Mouse (Mus musculus) frontal cortex, postnatal 36 days (tissue): ENCODE results near the gene Mcm10.

Experiments used
- DNase-seq, 2 experiments: peaks; one replicate each; pipeline ENCODE4 v3.0.0; 2022; ENCODE audit warnings: low spot score in 2 of 2

The Mcm10 gene

GRCm38 (mm10) chr2:5012491-5013324 lies at the start of gene Mcm10:
TSS of gene Mcm10 (minus strand) at chr2:5012791.
- DNase-seq, result peak; percentile 83 to 93

DNA sequence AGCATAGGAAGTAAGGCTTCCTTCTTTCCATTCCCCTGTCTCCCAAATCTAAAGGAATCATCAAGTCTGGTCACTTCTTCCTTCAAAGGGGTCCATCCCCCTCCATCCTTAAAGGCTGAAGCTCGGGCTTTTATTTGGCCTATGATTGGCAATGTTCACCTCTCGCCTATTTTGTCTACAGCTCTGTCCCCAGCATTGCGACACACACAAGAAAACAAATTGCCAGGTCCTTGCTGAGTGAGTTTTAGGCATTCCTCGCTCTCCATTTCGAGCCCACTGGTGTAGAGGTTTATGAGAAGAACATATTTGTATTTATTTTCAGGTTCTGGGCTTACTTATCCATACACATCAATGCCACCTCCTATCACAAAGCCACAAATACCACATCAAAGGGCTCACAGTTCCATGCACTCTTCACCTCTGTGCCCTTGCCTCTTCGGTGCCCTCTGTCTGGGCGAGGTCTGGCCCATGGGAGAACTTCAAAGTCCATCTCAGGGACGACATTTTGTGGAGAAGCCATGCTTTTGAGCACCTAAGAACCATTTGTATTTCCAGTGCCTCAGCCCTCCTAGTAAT lies 48.6 kb upstream of the Mcm10 start:
- no peak for DNase-seq

GRCm38 (mm10) chr2:5059997-5060396 lies 47.4 kb upstream of the Mcm10 start:
- no peak for DNase-seq

GRCm38 (mm10) chr2:5058436-5058835 lies 45.8 kb upstream of the Mcm10 start:
- DNase-seq, result no peak

DNA sequence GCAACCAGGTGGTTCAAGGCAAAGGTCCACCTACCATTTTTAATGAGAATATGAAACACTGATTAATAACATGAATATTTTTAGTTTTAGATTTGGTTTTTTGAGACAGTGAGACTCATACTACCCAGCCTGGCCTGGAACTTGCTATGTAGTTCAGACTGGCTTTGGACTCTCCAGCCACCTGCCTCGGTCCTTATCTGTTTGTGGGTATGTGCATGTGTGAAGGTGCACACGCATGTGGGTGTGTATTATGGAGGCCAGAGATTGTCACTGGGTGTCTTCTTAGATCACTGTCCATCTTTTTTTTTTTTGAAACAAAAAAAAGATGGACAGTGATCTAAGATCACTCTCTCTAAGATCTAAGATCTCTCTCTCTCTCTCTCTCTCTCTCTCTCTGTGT lies 38.0 kb upstream of the Mcm10 start:
- no peak for DNase-seq

DNA sequence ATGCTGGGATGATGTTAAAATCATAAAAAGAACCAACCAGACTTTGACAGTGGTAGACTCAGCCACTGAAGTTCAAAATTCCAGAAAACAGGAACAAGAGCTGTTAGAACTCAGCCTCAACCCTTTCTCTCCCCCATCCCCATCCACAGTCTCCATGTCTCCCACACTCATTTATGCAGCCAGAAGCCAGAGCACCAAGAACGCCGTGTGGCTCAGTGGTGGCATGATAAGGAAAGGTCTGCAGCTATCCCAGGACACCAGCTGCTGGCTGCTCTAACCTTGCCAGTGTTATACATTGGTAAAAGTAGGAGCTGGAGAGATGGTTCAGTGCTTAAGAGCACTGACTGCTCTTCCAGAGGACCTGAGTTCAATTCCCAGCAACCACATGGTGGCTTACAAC lies 34.4 kb upstream of the Mcm10 start:
- no peak for DNase-seq

DNA sequence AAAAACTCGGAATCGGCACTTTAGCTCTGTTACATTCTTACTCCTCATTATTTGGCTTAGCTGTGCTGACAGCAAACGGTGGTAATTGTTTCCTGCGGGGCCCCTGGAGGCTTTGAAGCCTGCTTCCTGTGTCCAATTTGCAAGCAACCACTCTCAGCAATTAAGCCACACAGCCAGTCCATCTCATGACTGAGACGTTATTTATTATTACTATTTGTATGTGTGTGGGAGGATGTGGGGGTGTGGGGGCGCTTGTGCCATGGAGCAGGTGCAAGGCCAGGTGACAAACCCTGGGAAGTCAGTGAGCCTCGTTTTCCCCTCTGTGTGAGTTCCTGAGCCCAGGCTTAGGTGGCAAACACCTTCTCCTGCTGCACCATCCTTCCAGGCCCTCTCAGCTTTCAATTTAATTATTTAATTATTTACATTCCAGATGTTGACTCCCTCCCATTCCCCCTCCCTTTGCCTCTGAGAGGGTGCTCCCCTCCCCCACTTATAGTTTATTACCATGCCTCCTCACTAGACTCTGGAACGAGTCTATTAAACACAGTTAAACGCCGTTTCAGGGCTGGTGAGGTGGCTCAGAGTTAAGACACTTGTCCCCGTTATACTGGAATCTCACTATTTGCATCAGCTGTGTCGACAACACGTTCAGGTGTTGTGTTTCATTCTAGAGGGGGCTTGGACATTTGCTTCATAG lies 32.8 kb upstream of the Mcm10 start:
- DNase-seq, result no peak

GRCm38 (mm10) chr2:5044321-5044720 lies 31.7 kb upstream of the Mcm10 start:
- DNase-seq, result no peak

DNA sequence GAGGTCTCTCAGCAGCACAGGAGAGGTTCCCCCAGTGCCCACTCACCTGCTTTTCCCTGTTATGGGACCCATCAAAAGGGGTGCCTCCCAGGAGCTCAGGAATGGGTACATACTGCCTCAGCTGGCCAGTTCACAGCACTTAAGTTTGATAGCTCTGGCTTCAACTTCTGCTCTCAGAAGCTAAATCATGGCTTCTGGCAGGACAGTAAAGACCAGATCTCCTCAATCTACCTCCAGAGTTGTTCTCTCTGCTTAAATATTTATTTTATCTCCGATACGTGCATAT lies 30.8 kb upstream of the Mcm10 start:
- DNase-seq, result no peak

DNA sequence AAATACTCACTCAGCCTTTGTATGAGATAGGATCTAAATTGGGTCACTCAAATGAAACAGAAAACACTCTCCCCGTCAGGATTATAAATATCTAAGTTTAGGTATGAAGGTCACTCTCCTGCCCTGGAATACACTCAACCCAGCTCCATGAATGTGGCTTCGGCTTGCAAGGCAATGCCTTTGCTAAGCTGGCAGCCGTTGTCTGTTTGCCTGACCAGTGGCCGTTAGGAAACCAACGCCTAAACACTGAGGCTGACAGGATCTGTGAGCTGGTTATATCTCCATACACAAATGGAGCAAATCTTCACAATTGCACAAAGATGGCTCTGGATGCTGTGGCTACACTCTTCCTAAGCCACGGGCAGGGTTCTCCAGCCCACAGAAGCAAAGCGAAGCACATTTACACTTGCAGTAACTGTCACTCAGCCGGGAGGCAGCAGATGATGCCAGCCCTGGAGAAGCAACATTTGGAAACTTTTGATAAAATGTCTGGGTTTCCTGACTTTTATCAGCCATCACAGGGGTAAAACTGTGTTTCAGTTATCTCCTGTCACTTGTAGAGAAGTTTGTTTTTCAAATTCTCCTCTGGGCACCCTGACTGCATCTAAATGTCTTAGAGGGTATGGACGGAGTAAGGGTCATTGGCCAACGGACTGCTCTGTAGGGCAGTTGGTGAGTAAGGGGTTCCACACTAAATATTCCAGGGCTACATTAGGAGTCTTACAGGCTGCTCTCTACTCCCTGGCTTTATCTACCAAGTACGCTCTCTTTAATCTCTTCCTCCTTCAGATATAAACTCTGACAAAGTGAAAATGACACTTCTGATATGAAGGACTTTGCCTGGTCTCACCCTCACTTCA lies 30.3 kb upstream of the Mcm10 start:
- no peak for DNase-seq

GRCm38 (mm10) chr2:5041854-5042253 lies 29.3 kb upstream of the Mcm10 start:
- DNase-seq, result no peak

GRCm38 (mm10) chr2:5040281-5041161 lies 27.9 kb upstream of the Mcm10 start:
- no peak for DNase-seq

DNA sequence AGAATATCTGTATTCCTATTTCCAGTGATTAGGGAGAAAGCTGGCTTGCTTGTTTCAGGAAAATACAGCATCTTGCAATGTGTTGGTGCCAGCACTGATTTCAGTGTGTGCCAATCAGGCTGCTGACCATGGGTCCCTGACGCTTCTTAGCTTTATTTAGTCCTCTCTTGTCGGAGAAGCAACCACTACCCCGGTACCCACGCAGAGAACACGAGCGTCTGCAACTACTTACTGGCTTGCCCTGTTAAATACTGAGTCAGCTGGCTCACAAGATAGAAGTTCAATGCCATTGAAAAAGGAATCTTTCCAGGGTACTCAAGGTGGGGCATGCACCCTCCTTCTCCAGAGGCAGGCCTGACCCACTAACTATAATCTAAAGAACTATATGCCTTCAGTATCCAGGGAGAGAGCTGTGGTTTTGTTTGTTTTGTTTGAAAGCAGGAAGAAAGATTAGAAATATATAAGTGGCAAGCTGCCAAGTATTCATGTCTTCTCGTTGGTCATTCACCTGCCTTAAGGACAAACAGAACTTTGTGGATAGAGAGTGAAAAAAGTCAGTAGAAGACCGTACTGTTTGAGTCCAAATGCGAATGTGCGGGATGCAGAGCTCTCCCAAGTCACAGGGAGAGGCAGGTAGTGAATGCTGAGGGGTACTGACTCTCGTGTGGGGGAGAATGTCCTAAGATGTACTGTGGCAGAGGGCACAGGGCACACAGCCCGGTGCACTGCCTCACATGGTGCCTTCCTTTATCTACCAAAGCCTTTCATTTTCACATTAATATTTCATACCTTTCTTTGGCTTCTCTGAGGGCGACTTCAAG lies 27.0 kb upstream of the Mcm10 start:
- DNase-seq, result no peak

- no peak for DNase-seq
These were observed 25.7 kb upstream of the Mcm10 start for GRCm38 (mm10) chr2:5038320-5038719.

GRCm38 (mm10) chr2:5037390-5037789 lies 24.8 kb upstream of the Mcm10 start:
- DNase-seq, result no peak

DNA sequence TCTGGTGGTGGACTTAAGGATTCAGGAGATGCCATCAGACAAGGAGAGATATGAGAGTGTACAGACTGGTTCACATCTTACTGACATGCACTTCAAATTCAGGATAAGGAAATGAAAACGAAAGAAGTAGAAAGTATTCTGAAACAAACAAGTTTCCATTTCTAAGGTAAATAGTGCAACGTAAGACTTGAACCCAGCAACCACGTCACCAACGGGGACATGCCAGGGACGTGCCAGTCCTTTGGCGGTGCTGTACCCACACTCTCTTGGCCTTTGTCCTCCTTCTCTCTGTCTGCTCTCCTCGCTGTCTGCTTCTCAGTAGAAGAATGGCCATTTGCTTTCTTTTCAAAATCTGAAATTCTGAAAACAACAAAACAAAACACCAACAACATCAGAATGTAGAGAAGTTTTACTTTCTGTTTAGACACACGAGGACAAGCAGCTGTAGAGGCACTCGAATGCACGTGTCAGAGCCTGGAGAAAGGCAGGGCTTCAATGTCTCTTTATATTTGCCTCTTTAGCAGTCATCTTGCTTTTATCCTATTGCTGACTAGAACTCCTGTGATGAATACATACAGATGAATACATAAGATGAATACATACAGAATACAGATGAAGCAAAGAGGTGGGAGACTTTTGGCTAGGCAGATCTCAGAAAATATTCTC lies 24.0 kb upstream of the Mcm10 start:
- DNase-seq, result no peak

- no peak for DNase-seq
These were observed 22.6 kb upstream of the Mcm10 start for GRCm38 (mm10) chr2:5035241-5035640.

GRCm38 (mm10) chr2:5034801-5035200 lies 22.2 kb upstream of the Mcm10 start:
- no peak for DNase-seq

DNA sequence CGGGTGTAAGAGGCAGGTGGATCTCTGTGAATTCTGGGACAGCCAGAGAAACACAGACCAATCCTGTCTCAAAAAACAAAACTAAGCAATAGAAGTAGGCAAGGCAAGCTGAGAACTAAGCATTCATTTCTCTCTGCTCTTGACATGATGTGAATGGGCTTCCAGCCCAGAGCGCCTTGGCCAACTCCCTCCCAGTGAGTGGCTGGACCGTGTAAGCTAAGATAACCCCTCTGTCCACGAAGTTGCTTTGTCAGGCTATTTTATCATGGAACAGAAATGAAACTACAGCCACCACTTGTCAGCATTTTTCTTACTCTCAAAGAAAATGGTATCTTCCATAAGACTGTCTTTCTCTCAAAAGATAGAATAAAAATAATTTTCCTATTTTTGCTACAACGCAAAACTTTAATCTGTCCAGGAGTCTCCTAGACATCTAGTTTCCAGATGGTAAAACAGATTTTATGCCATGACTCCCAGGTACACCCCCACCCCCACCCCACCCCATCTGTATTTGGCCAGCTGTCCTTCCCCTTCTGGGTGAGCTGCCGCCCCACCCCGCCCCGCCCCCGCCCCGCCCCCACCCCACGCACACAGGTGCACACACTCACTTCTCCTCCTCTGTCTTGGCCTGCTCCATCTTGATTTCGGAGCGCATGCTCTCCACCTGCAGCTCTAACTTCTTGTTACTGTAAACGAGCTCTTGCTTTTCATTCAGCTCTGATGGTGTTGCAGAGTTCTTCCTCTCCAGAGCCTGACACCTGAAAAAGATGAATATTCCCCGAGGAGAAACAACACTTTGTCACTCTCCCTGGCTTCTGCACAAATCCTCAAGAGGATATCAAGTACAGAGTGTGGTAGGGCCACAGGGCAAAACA lies 21.2 kb upstream of the Mcm10 start:
- no peak for DNase-seq
